Mouse (Mus musculus) embryonic facial prominence, embryonic 13.5 days (tissue): Measurements from ENCODE around the gene Taf1d. TPM values are rescaled to one million over a fixed set of nuclear protein-coding genes. Genes with fewer than 3 reads are reported as not detected.
"Not testable (repeated sequence)": the region's sequence is repeated elsewhere in the genome, so short reads cannot be mapped to it uniquely, and the experiment has no call there.

ENCODE experiments used
- ATAC-seq: fragments of 200-750 bp; cut with Nextera tagmentation; 2 replicates; pipeline ENCODE4 v1.8.0; 2017; ENCODE audit warnings: low read depth; ENCODE audit not compliant: insufficient number of reproducible peaks, insufficient read depth, low FRiP score, low TSS enrichment
- H3K27ac ChIP-seq: fragments of 300-500 bp; sonication (generic); 2 replicates; pipeline ENCODE4 v1.5.1; 2015; ENCODE audit warnings: moderate library complexity, mild to moderate bottlenecking, inconsistent platforms
- H3K27me3 ChIP-seq: fragments of 300-500 bp; sonication (generic); 2 replicates; pipeline ENCODE4 v1.6.1; 2015; ENCODE audit warnings: mild to moderate bottlenecking, inconsistent platforms
- H3K36me3 ChIP-seq: fragments of 300-500 bp; sonication (generic); 2 replicates; pipeline ENCODE4 v1.6.1; 2015; ENCODE audit warnings: mild to moderate bottlenecking, inconsistent platforms
- H3K4me1 ChIP-seq: fragments of 300-500 bp; sonication (generic); 2 replicates; pipeline ENCODE4 v1.6.1; 2015; ENCODE audit warnings: inconsistent platforms
- H3K4me2 ChIP-seq: fragments of 300-500 bp; sonication (generic); 2 replicates; pipeline ENCODE4 v1.6.1; 2015; ENCODE audit warnings: moderate library complexity, mild to moderate bottlenecking, inconsistent platforms
- H3K4me3 ChIP-seq: fragments of 300-500 bp; sonication (generic); 2 replicates; pipeline ENCODE4 v1.5.1; 2015; ENCODE audit warnings: mild to moderate bottlenecking, inconsistent platforms
- H3K9ac ChIP-seq: fragments of 300-500 bp; sonication (generic); 2 replicates; pipeline ENCODE4 v1.6.1; 2015; ENCODE audit warnings: mild to moderate bottlenecking, inconsistent platforms
- H3K9me3 ChIP-seq: fragments of 300-500 bp; sonication (generic); 2 replicates; pipeline ENCODE4 v1.6.1; 2016; ENCODE audit warnings: inconsistent platforms
- WGBS: fragments of 180-500 bp; shearing (Covaris S2); methylation state at CpG from one replicate; pipeline ENCODE4 v1.1.7; 2015; ENCODE audit warnings: mixed read lengths; 5-methylcytosine and 5-hydroxymethylcytosine counted together
- polyA plus RNA-seq: library from polyadenylated mRNA; unstranded; fragments of >200 nt; fragmentation: Nextera tagmentation; extraction: Ambion mirVana; gene quantifications from 2 replicates; pipeline ENCODE4 v1.2.1, GENCODE M21; 2015

Gene Taf1d
- polyA plus RNA-seq, 1 experiment from 2014 or later: 106 TPM

DNA sequence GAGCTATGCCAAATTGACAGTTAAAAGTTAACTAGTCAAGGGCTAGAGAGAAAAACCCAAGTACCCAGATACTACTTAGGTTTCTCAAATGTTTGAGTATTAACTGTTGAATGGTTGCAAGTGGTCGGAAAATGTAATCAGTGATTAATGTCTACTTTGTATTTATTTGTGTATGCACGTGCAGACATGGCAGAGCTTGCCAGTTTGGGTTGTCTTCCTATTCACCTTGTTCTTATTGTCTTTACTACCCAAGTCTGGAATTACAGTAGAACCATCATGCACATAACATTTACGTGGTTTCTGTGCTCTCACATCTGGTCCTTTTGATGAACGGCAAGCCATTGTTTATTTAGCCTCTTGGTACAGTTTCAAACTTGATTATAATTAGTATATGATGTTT lies 3.4 kb downstream of the Taf1d start:
- no peaks in the 10 kb centered on the region for H3K27me3 ChIP-seq
- H3K4me3 ChIP-seq: no peak overlapping the region
- peaks cover 31% of the 10 kb centered on the region for H3K4me1 ChIP-seq
- H3K4me2 ChIP-seq: peak overlapping the region; percentile 77
- H3K27ac ChIP-seq: no peak overlapping the region
- H3K36me3 ChIP-seq: peaks cover 64% of the 10 kb centered on the region
- 64% methylated on average over 4 of the region's 4 CpGs for WGBS
- H3K9ac ChIP-seq: no peak overlapping the region
- no peak for ATAC-seq
- no peaks in the 10 kb centered on the region for H3K9me3 ChIP-seq

DNA sequence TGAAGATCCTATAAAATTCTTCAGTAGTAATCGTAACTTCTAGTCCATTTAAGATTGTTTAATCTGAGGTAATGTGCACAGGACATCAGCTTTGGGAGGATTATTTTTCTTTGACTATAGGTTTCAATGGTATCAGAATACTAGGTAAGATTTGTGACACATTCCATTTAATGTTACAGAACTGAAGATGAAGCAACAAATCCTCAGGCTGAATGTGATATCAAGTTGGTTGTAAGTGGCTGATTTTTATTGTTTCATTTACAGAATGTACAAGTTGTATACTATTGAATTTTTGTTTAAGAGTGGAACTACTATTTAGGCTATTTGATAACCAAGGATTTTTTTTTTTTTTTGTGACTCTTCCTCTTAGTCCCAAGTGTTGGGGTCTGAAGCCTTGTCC lies 4.2 kb downstream of the Taf1d start:
- Histone ChIP-seq H3K27ac (no peak overlapping the region), H3K4me1 (peaks cover 27% of the 10 kb centered on the region), H3K27me3 (no peaks in the 10 kb centered on the region), H3K9ac (no peak overlapping the region), H3K36me3 (peaks cover 71% of the 10 kb centered on the region), H3K4me2 (no peak overlapping the region), H3K9me3 (no peaks in the 10 kb centered on the region), H3K4me3 (no peak overlapping the region)
- 81% methylated on average over 1 of the region's 1 CpGs for WGBS
- no peak for ATAC-seq

- H3K4me2 ChIP-seq: no peak overlapping the region
- no peak overlapping the region for H3K9ac ChIP-seq
- peaks cover 88% of the 10 kb centered on the region for H3K36me3 ChIP-seq
- no peaks in the 10 kb centered on the region for H3K9me3 ChIP-seq
- H3K4me3 ChIP-seq: no peak overlapping the region
- no peaks in the 10 kb centered on the region for H3K27me3 ChIP-seq
- 90% methylated on average over 2 of the region's 2 CpGs for WGBS
- ATAC-seq: no peak
- H3K4me1 ChIP-seq: peaks cover 18% of the 10 kb centered on the region
- no peak overlapping the region for H3K27ac ChIP-seq
Measured at GRCm38 (mm10) chr9:15312054-15312735, 6.2 kb downstream of the Taf1d start.

GRCm38 (mm10) chr9:15313633-15314032 lies 7.6 kb downstream of the Taf1d start:
- no peaks in the 10 kb centered on the region for H3K9me3 ChIP-seq
- H3K36me3 ChIP-seq: peaks cover 91% of the 10 kb centered on the region
- no peak overlapping the region for H3K4me3 ChIP-seq
- peaks cover 7% of the 10 kb centered on the region for H3K4me1 ChIP-seq
- ATAC-seq: no peak
- no peak overlapping the region for H3K9ac ChIP-seq
- no peaks in the 10 kb centered on the region for H3K27me3 ChIP-seq
- no peak overlapping the region for H3K4me2 ChIP-seq
- no peak overlapping the region for H3K27ac ChIP-seq
- 83% methylated on average over 5 of the region's 5 CpGs for WGBS

GRCm38 (mm10) chr9:15314619-15315018 lies 8.6 kb downstream of the Taf1d start:
- Histone ChIP-seq H3K4me1 (no peaks in the 10 kb centered on the region), H3K9me3 (no peaks in the 10 kb centered on the region), H3K27ac (no peak overlapping the region), H3K4me2 (no peak overlapping the region), H3K36me3 (peaks cover 82% of the 10 kb centered on the region), H3K27me3 (no peaks in the 10 kb centered on the region), H3K4me3 (no peak overlapping the region), H3K9ac (no peak overlapping the region)
- 96% methylated on average over 1 of the region's 1 CpGs for WGBS
- no peak for ATAC-seq

DNA sequence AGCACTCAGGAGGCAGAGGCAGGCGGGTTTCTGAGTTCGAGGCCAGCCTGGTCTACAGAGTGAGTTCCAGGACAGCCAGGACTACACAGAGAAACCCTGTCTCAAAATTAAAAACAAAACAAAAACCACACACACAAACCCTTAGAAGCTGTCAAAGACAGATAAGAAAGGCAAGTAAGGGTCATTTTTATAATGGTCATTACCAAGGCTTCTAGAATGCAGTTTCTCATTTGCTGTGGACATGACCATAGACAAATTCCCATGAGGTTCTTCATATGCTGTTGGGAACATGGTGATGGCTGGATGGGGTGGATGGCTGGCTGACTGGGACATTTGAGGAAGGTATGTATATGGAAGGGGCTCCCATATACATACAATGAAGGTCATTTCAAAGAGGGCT lies 10.3 kb downstream of the Taf1d start:
- H3K4me1 ChIP-seq, H3K27me3 ChIP-seq, H3K9ac ChIP-seq, H3K27ac ChIP-seq, H3K4me2 ChIP-seq, ATAC-seq, H3K4me3 ChIP-seq, H3K9me3 ChIP-seq: not testable (repeated sequence)
- H3K36me3 ChIP-seq: peaks cover 75% of the 10 kb centered on the region
- WGBS: 96% methylated on average over 2 of the region's 2 CpGs

GRCm38 (mm10) chr9:15317223-15318169 lies 11.5 kb downstream of the Taf1d start:
- Histone ChIP-seq H3K27me3 (no peaks in the 10 kb centered on the region), H3K4me2 (no peak overlapping the region), H3K4me1 (no peaks in the 10 kb centered on the region), H3K4me3 (no peak overlapping the region), H3K36me3 (peaks cover 75% of the 10 kb centered on the region), H3K9ac (no peak overlapping the region), H3K9me3 (no peaks in the 10 kb centered on the region), H3K27ac (no peak overlapping the region)
- ATAC-seq: no peak
- WGBS: 55% methylated on average over 5 of the region's 5 CpGs

GRCm38 (mm10) chr9:15318170-15318742 lies 12.2 kb downstream of the Taf1d start:
- no peak for ATAC-seq

GRCm38 (mm10) chr9:15337776-15338175 lies 31.8 kb downstream of the Taf1d start:
- peaks cover 81% of the 10 kb centered on the region for H3K36me3 ChIP-seq
- ATAC-seq: no peak
- H3K4me3 ChIP-seq: no peak overlapping the region
- no peaks in the 10 kb centered on the region for H3K4me1 ChIP-seq
- no peak overlapping the region for H3K27ac ChIP-seq
- H3K9me3 ChIP-seq: no peaks in the 10 kb centered on the region
- 95% methylated on average over 4 of the region's 4 CpGs for WGBS
- no peak overlapping the region for H3K9ac ChIP-seq
- H3K4me2 ChIP-seq: no peak overlapping the region
- no peaks in the 10 kb centered on the region for H3K27me3 ChIP-seq

More at GRCm38 (mm10) chr9:15318170-15318742, 12.2 kb downstream of the Taf1d start:
- Histone ChIP-seq H3K36me3 (peaks cover 77% of the 10 kb centered on the region), H3K27me3 (no peaks in the 10 kb centered on the region), H3K9ac (no peak overlapping the region), H3K4me1 (no peaks in the 10 kb centered on the region), H3K9me3 (no peaks in the 10 kb centered on the region), H3K4me2 (no peak overlapping the region), H3K27ac (no peak overlapping the region), H3K4me3 (no peak overlapping the region)
- 83% methylated on average over 2 of the region's 2 CpGs for WGBS

DNA sequence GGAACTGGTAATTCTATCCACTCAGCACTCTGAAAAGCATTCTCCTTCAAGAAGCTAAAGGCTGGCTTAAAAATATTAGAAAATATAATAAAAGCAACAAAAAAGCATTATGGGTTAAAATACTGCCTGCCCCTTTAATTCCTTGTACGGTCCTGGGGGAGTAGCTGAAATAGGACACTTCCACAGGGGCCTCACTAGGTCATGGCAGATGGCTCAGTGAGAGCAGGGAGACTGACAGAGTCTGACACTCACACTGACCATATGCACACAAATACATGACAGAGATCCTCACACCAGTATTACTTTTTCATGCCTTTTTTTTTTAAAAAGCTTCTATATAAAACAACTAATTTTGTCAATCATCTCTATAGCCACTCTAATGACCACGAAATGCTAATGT lies 43.9 kb downstream of the Taf1d start:
- H3K4me2 ChIP-seq: no peak overlapping the region
- peaks cover 63% of the 10 kb centered on the region for H3K36me3 ChIP-seq

GRCm38 (mm10) chr9:15356916-15357483 lies 51.0 kb downstream of the Taf1d start:
- Histone ChIP-seq H3K4me3 (peak overlapping the region; percentile 79), H3K4me1 (peaks cover 13% of the 10 kb centered on the region), H3K36me3 (peaks cover 15% of the 10 kb centered on the region), H3K9ac (peak overlapping the region; percentile 84), H3K9me3 (no peaks in the 10 kb centered on the region), H3K27me3 (no peaks in the 10 kb centered on the region; the same call in 1 of the 2 replicates), H3K4me2 (peak overlapping the region; percentile 67), H3K27ac (peak overlapping the region; percentile 68)
- peak; percentile 30; the same call in 1 of the 2 replicates for ATAC-seq
- WGBS: 1% methylated on average over 9 of the region's 9 CpGs

More for the DNA sequence above, 43.9 kb downstream of the Taf1d start:
- Histone ChIP-seq H3K27ac (no peak overlapping the region), H3K9ac (no peak overlapping the region), H3K9me3 (no peaks in the 10 kb centered on the region), H3K4me3 (no peak overlapping the region), H3K4me1 (no peaks in the 10 kb centered on the region), H3K27me3 (no peaks in the 10 kb centered on the region)
- no peak for ATAC-seq
- WGBS: 54% methylated on average over 2 of the region's 2 CpGs
